Mouse (Mus musculus) T-cell, adult 2 months (primary cell): ENCODE data around the gene Gipr.
A peak's percentile ranks its signal among the peaks of the same experiment; 100 is the strongest.

Experiments used
- DNase-seq: peaks from one replicate; pipeline ENCODE4 v3.0.0; 2022; ENCODE audit warnings: low spot score

The Gipr gene

GRCm38 (mm10) chr7:19165656-19166423 is at the start of gene Gipr:
TSS of gene Gipr (minus strand) at chr7:19166127.
- no peak for DNase-seq

- no peak for DNase-seq
Measured at GRCm38 (mm10) chr7:19214940-19215339, 49.0 kb upstream of the Gipr start.

GRCm38 (mm10) chr7:19214369-19214768 is 48.4 kb upstream of the Gipr start:
- DNase-seq = no peak

- no peak for DNase-seq
Measured at GRCm38 (mm10) chr7:19213385-19213784, 47.5 kb upstream of the Gipr start.

GRCm38 (mm10) chr7:19211996-19212755 is 46.2 kb upstream of the Gipr start, which contains the start of gene Gpr4:
TSS of gene Gpr4 (plus strand) at chr7:19212538.
- DNase-seq = no peak

- no peak for DNase-seq
Measured at GRCm38 (mm10) chr7:19211041-19211675, 45.2 kb upstream of the Gipr start.

- no peak for DNase-seq
Measured at GRCm38 (mm10) chr7:19210010-19210409, 44.1 kb upstream of the Gipr start.

- no peak for DNase-seq
Measured at GRCm38 (mm10) chr7:19209494-19209893, 43.6 kb upstream of the Gipr start.

GRCm38 (mm10) chr7:19208944-19209472 is 43.1 kb upstream of the Gipr start:
- DNase-seq = no peak

GRCm38 (mm10) chr7:19208201-19208910 is 42.4 kb upstream of the Gipr start:
- no peak for DNase-seq

GRCm38 (mm10) chr7:19202065-19202850 is 36.3 kb upstream of the Gipr start:
- DNase-seq = no peak

- DNase-seq = no peak
Measured at GRCm38 (mm10) chr7:19201660-19202059, 35.7 kb upstream of the Gipr start.

- peak; percentile 42 for DNase-seq
Measured at GRCm38 (mm10) chr7:19197985-19198384, 32.1 kb upstream of the Gipr start.

GRCm38 (mm10) chr7:19196676-19197075 is 30.7 kb upstream of the Gipr start:
- DNase-seq = peak; percentile 48

- DNase-seq = no peak
Measured at GRCm38 (mm10) chr7:19194676-19195075, 28.7 kb upstream of the Gipr start.

- no peak for DNase-seq
Measured at GRCm38 (mm10) chr7:19184758-19185157, 18.8 kb upstream of the Gipr start.

- no peak for DNase-seq
Measured at GRCm38 (mm10) chr7:19184250-19184649, 18.3 kb upstream of the Gipr start.

GRCm38 (mm10) chr7:19180862-19181429 is 15.0 kb upstream of the Gipr start:
- no peak for DNase-seq

GRCm38 (mm10) chr7:19179936-19180335 is 14.0 kb upstream of the Gipr start:
- no peak for DNase-seq

- peak; percentile 66 for DNase-seq
Measured at GRCm38 (mm10) chr7:19179173-19179572, 13.2 kb upstream of the Gipr start.
